Mouse (Mus musculus) bone marrow macrophage, adult 2 months (primary cell): ENCODE measurements at regions not wholly inside any gene's neighbourhood (a gene's known extent, or its start where the extent isn't known, plus 50 kb on each side); places are given as distances from the start of the nearest gene placed in this dataset.

Experiments
- CTCF ChIP-seq: IDR thresholded peaks from 2 replicates; pipeline ENCODE4 v1.5.1; 2012; ENCODE audit warnings: low read depth, mild to moderate bottlenecking, low read length, moderate library complexity
- POLR2A ChIP-seq: IDR thresholded peaks from 2 replicates; pipeline ENCODE4 v1.6.1; 2012; ENCODE audit warnings: mild to moderate bottlenecking, low read depth, low read length, borderline replicate concordance

DNA sequence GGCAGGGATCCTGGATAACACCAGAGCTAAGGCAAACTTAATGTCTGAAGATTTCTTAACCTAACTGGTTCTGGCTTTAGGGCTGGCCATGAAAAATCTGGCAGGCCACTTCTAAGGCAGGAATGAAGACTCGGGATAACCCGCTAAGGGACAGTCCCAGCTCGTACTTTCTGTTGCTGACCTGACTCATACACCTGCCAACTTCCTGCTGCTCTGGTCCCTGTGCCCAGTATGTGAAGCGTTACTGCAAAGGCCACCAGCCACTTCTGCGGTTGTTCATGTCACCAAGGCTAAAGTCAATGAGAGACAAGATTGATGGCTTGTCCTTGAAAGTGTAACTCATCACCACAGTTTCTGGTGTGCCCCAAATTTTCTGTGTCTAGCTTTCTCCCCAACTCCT, 125.3 kb upstream of the Arid1b start:
- TF ChIP-seq CTCF (no peak), POLR2A (no peak)
